Mouse (Mus musculus): ENCODE measurements around the gene Fut8.

DNA sequence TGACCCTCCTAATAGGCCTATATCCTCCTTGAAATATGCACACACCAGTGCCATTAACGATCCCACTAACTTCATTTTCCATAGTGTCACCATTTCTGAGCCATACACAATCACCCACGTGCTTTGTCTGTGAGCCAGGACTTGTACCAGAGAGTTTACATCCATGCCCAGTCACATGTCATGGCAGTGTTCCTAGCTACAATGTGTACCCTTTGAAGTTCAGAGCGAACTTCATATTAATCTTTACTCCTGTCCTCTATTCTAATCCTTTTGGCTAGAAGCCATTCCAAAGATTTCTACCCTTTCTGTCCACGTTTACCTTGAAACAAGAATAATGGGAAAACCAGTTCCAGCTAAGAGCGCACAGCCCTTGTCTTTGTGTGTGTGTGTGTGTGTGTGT lies 31.1 kb upstream of the Fut8 start:
- TF ChIP-seq GATA1 (IDR thresholded peaks at IDR 0.05; ENCODE audit: borderline replicate concordance, low read length) (no peak), FLI1 (IDR thresholded peaks at IDR 0.05; ENCODE audit: low read length) (no peak)
